Mouse (Mus musculus): ENCODE data around the gene Rfx5. TPM values are rescaled to one million over a fixed set of nuclear protein-coding genes. Genes with fewer than 3 reads are reported as not detected.

The Rfx5 gene
- total RNA-seq, 2 experiments from 2014 or later = 7.0 to 8.7 TPM

- no peak for ATAC-seq (ENCODE audit: poor library complexity, severe bottlenecking)
Observed at GRCm38 (mm10) chr3:94985513-94985912, 31.6 kb downstream of the Rfx5 start.

DNA sequence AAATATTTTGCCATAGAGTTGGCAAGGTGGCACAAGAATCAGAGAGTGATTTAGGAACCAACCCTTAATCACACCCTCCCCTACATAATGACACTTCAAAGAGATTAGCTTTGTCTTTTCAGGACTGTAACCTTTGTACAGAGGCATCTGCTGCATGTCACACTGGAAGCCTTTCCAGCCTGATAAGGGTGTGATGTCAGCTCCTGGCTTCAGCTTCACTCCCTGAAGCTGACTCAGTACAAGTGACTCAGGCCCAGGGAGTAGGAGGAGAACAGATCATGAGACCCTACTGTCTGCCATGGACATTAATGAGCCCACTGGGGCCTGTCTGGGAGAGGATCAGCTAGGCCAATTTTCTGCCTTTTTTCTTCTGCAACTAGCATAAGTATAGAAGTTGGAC lies 33.7 kb downstream of the Rfx5 start:
- no peak for ATAC-seq (ENCODE audit: poor library complexity, severe bottlenecking)

GRCm38 (mm10) chr3:94989159-94989761 lies 35.4 kb downstream of the Rfx5 start:
- no peak for ATAC-seq (ENCODE audit: poor library complexity, severe bottlenecking)

DNA sequence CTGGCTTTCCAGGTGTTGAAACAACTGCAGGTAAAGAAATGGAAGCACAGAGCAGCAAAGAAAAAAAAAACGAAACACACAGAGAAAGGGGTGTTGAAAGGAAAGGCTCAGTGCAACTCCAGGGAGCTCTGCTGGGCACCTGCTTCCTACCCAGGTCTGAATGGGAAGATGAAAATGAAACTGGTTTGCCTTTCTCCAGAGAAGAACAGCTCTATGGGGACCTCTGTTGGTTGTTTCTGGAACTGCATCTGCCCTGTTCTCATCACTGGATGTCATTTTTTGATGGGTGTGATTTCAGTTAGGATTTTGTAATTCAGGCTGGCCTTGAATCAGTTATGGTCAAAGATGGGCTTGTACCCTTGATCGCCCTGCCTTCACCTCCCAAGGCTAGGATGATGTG lies 43.1 kb downstream of the Rfx5 start:
- ATAC-seq (ENCODE audit: poor library complexity, severe bottlenecking) = peak; percentile 97

- no peak for ATAC-seq (ENCODE audit: poor library complexity, severe bottlenecking)
Observed at GRCm38 (mm10) chr3:95002569-95002968, 48.7 kb downstream of the Rfx5 start.

DNA sequence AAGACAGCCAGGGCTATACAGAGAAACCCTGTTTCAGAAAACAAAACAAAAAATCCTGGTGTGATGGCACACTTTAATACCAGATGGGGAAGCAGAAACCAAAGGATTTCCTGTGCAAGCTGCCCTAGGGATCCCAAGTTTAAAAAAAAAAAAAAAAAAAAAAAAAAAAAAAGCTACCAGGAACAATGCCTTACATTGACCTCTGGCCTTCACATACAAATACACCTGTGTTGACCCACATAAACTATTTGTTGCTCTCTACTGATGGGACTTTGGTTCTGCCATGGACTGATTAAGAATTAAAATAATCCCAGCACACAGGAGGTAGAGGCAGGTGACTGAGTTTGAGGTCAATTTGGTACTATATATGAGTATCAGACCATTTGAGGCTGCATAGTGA lies 49.4 kb downstream of the Rfx5 start:
- no peak for ATAC-seq (ENCODE audit: poor library complexity, severe bottlenecking)

- no peak for ATAC-seq (ENCODE audit: poor library complexity, severe bottlenecking)
Observed at GRCm38 (mm10) chr3:95005651-95006050, 51.8 kb downstream of the Rfx5 start.

GRCm38 (mm10) chr3:95007706-95008105 lies 53.8 kb downstream of the Rfx5 start:
- ATAC-seq (ENCODE audit: poor library complexity, severe bottlenecking) = no peak

DNA sequence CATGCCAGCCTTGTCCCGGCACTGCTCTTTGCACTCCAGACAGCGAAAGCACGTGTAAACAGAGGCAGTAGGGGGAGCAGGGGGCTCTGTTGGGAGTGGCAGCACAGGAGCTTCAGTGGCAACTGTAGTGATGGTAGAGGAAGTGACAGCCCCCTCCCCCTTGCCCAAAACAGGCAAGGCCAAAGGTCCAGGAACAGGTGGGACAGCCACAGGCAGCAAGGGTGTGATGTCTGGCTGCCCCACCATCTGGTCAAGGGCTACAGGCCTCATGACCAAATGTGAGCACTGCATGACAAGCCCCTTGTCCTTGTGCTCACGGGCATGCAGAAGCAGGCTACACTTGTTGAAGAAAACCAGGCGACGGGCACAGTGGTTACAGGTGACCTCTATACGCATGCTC lies 56.5 kb downstream of the Rfx5 start:
- no peak for ATAC-seq (ENCODE audit: poor library complexity, severe bottlenecking)

Other genes starting within 250 kb of the Rfx5 start
- not detected in 2 replicates for gene Cgn, start 167.6 kb upstream of the Rfx5 start, total RNA-seq (2015)
- not detected in 2 replicates for gene Cgn, start 167.6 kb upstream of the Rfx5 start, total RNA-seq (2017)
- 28.8 and 41.8 TPM in 2 replicates for gene Pogz, start 116.5 kb upstream of the Rfx5 start, total RNA-seq (2015)
- 12.1 and 14.4 TPM in 2 replicates for gene Pogz, start 116.5 kb upstream of the Rfx5 start, total RNA-seq (2017)
- 344 and 379 TPM in 2 replicates for gene Psmb4, start 67.1 kb upstream of the Rfx5 start, total RNA-seq (2015)
- 179 and 223 TPM in 2 replicates for gene Psmb4, start 67.1 kb upstream of the Rfx5 start, total RNA-seq (2017)
- gene Selenbp1, start 21.0 kb upstream of the Rfx5 start, total RNA-seq (2015) = 22.8 and 26.8 TPM in 2 replicates
- gene Selenbp1, start 21.0 kb upstream of the Rfx5 start, total RNA-seq (2017) = 25.2 and 27.9 TPM in 2 replicates
- gene Pi4kb, start 20.7 kb downstream of the Rfx5 start, total RNA-seq (2015) = 22.2 and 31.4 TPM in 2 replicates
- gene Pi4kb, start 20.7 kb downstream of the Rfx5 start, total RNA-seq (2017) = 17.9 and 21.4 TPM in 2 replicates
- gene Zfp687, start 61.4 kb downstream of the Rfx5 start, total RNA-seq (2015) = 10.0 and 15.7 TPM in 2 replicates
- gene Zfp687, start 61.4 kb downstream of the Rfx5 start, total RNA-seq (2017) = 11.7 and 39.5 TPM in 2 replicates
- 80.0 and 91.9 TPM in 2 replicates for gene Psmd4, start 88.5 kb downstream of the Rfx5 start, total RNA-seq (2015)
- 224 and 226 TPM in 2 replicates for gene Psmd4, start 88.5 kb downstream of the Rfx5 start, total RNA-seq (2017)
- 9.7 and 15.8 TPM in 2 replicates for gene Pip5k1a, start 152.9 kb downstream of the Rfx5 start, total RNA-seq (2015)
- gene Pip5k1a, start 152.9 kb downstream of the Rfx5 start, total RNA-seq (2017) = 12.4 and 14.5 TPM in 2 replicates
- 33.6 and 37.3 TPM in 2 replicates for gene Vps72, start 156.9 kb downstream of the Rfx5 start, total RNA-seq (2015)
- gene Vps72, start 156.9 kb downstream of the Rfx5 start, total RNA-seq (2017) = 74.0 and 77.3 TPM in 2 replicates
- gene Tmod4, start 170.4 kb downstream of the Rfx5 start, total RNA-seq (2015) = 1.1 and 4.4 TPM in 2 replicates
- gene Tmod4, start 170.4 kb downstream of the Rfx5 start, total RNA-seq (2017) = not detected in 2 replicates
- gene Scnm1, start 179.9 kb downstream of the Rfx5 start, total RNA-seq (2015) = 51.3 and 61.3 TPM in 2 replicates
- 68.0 and 72.8 TPM in 2 replicates for gene Scnm1, start 179.9 kb downstream of the Rfx5 start, total RNA-seq (2017)
- gene Lysmd1, start 180.0 kb downstream of the Rfx5 start, total RNA-seq (2015) = 3.3 and 3.8 TPM in 2 replicates
- 4.4 and 5.0 TPM in 2 replicates for gene Lysmd1, start 180.0 kb downstream of the Rfx5 start, total RNA-seq (2017)
- 77.5 and 85.2 TPM in 2 replicates for gene Tnfaip8l2, start 188.3 kb downstream of the Rfx5 start, total RNA-seq (2015)
- gene Tnfaip8l2, start 188.3 kb downstream of the Rfx5 start, total RNA-seq (2017) = 103 and 115 TPM in 2 replicates
- gene Sema6c, start 206.4 kb downstream of the Rfx5 start, total RNA-seq (2015) = 0.04 TPM in 1 of 2 replicates, not detected in the other
- not detected in 2 replicates for gene Sema6c, start 206.4 kb downstream of the Rfx5 start, total RNA-seq (2017)